Mouse (Mus musculus) gastrocnemius, adult 2 months (tissue): ENCODE measurements around the gene Fbxo28. TPM values are rescaled to one million over a fixed set of nuclear protein-coding genes. Genes with fewer than 3 reads are reported as not detected.

Experiments
- DNase-seq: peaks from one replicate; pipeline ENCODE4 v3.0.0; 2022
- H3K27ac ChIP-seq: fragments of 200-600 bp; 2 replicates; pipeline ENCODE4 v1.8.1; 2022; ENCODE audit warnings: mild to moderate bottlenecking
- H3K4me3 ChIP-seq: fragments of 200-600 bp; 2 replicates; pipeline ENCODE4 v1.8.1; 2022; ENCODE audit warnings: mild to moderate bottlenecking, moderate library complexity
- CTCF ChIP-seq: fragments of 200-600 bp; IDR thresholded peaks from 2 replicates; pipeline ENCODE4 v1.8.1; 2022; ENCODE audit warnings: antibody characterized with exemption, mild to moderate bottlenecking, moderate library complexity
- intact Hi-C: fragments of 180-260 bp; cut with DNase I; formaldehyde crosslinking; loops from one replicate; pipeline ENCODE4 v1.15.1; 2025
- total RNA-seq, 2 experiments: library from RNA; stranded (reverse); gene quantifications; 2 replicates each; pipeline ENCODE4 v1.2.3; 2021

Fbxo28 gene
- total RNA-seq, 2 experiments from 2014 or later, result 21.5 to 23.1 TPM

GRCm38 (mm10) chr1:182369435-182369834, 28.0 kb upstream of the Fbxo28 start:
- intact Hi-C loops, result no loop called here
- no peak overlapping the region; the same call in 1 of the 2 replicates for H3K4me3 ChIP-seq
- no peak for DNase-seq
- no peak for TF ChIP-seq CTCF
- no peak overlapping the region for H3K27ac ChIP-seq

GRCm38 (mm10) chr1:182368782-182369181, 27.4 kb upstream of the Fbxo28 start:
- Histone ChIP-seq H3K27ac (no peak overlapping the region), H3K4me3 (peak overlapping the region; percentile 33)
- peak; percentile 29 for DNase-seq
- no peak for TF ChIP-seq CTCF
- intact Hi-C loops, result no loop called here

- intact Hi-C loops, result no loop called here
- Histone ChIP-seq H3K4me3 (peak overlapping the region; percentile 33; the same call in 1 of the 2 replicates), H3K27ac (no peak overlapping the region)
These were observed 26.9 kb upstream of the Fbxo28 start for GRCm38 (mm10) chr1:182368309-182368708.

GRCm38 (mm10) chr1:182363683-182364404, 22.4 kb upstream of the Fbxo28 start:
- no peak for TF ChIP-seq CTCF
- no peak for DNase-seq
- Histone ChIP-seq H3K4me3 (no peak overlapping the region), H3K27ac (no peak overlapping the region)
- intact Hi-C loops, result no loop called here

More at GRCm38 (mm10) chr1:182368309-182368708, 26.9 kb upstream of the Fbxo28 start:
- DNase-seq, result no peak
- no peak for TF ChIP-seq CTCF

GRCm38 (mm10) chr1:182362703-182363102, 21.3 kb upstream of the Fbxo28 start:
- intact Hi-C loops, result no loop called here
- DNase-seq, result no peak
- no peak for TF ChIP-seq CTCF
- H3K27ac ChIP-seq, result no peak overlapping the region
- no peak overlapping the region for H3K4me3 ChIP-seq

GRCm38 (mm10) chr1:182358133-182358532, 16.7 kb upstream of the Fbxo28 start:
- no peak overlapping the region for H3K27ac ChIP-seq
- no peak for TF ChIP-seq CTCF
- no peak overlapping the region for H3K4me3 ChIP-seq
- no peak for DNase-seq
- intact Hi-C loops, result no loop called here

- no peak for TF ChIP-seq CTCF
- Histone ChIP-seq H3K27ac (no peak overlapping the region), H3K4me3 (no peak overlapping the region)
- intact Hi-C loops, result no loop called here
- no peak for DNase-seq
These were observed 13.2 kb upstream of the Fbxo28 start for GRCm38 (mm10) chr1:182354504-182355147.

GRCm38 (mm10) chr1:182349557-182349956, 8.1 kb upstream of the Fbxo28 start:
- intact Hi-C loops, result loop anchor here (10.0 kb wide), 1 partner anchor 65 kb away; the partner anchor contains the start of gene Degs1
- no peak overlapping the region for H3K27ac ChIP-seq
- no peak for DNase-seq
- TF ChIP-seq CTCF, result no peak
- H3K4me3 ChIP-seq, result no peak overlapping the region

- no peak for DNase-seq
- no peak for TF ChIP-seq CTCF
- H3K4me3 ChIP-seq, result peak overlapping the region; percentile 43
- H3K27ac ChIP-seq, result peak overlapping the region; percentile 79
- intact Hi-C loops, result loop anchor here (10.0 kb wide), 1 partner anchor 62 kb away; the partner anchor contains the start of gene Degs1
These were observed 5.1 kb upstream of the Fbxo28 start for GRCm38 (mm10) chr1:182346491-182346890.

GRCm38 (mm10) chr1:182345857-182346256, 4.4 kb upstream of the Fbxo28 start:
- intact Hi-C loops, result loop anchor here (10.0 kb wide), 1 partner anchor 61 kb away; the partner anchor contains the start of gene Degs1

GRCm38 (mm10) chr1:182341993-182342392, 564 bp upstream of the Fbxo28 start:
- Histone ChIP-seq H3K27ac (peak overlapping the region; percentile 96), H3K4me3 (peak overlapping the region; percentile 100)
- no peak for DNase-seq
- intact Hi-C loops, result loop anchor here (10.0 kb wide), 1 partner anchor 57 kb away; the partner anchor contains the start of gene Degs1
- no peak for TF ChIP-seq CTCF

More at GRCm38 (mm10) chr1:182345857-182346256, 4.4 kb upstream of the Fbxo28 start:
- no peak for DNase-seq
- H3K27ac ChIP-seq, result peak overlapping the region; percentile 79; the same call in 1 of the 2 replicates
- no peak overlapping the region for H3K4me3 ChIP-seq
- TF ChIP-seq CTCF, result no peak

GRCm38 (mm10) chr1:182340281-182340680, 1.1 kb downstream of the Fbxo28 start:
- DNase-seq, result no peak
- Histone ChIP-seq H3K27ac (no peak overlapping the region; the same call in 1 of the 2 replicates), H3K4me3 (peak overlapping the region; percentile 100)
- no peak for TF ChIP-seq CTCF
- intact Hi-C loops, result loop anchor here (10.0 kb wide), 1 partner anchor 55 kb away; the partner anchor contains the start of gene Degs1

- intact Hi-C loops, result no loop called here
- no peak for DNase-seq
- H3K27ac ChIP-seq, result no peak overlapping the region
- no peak overlapping the region for H3K4me3 ChIP-seq
- TF ChIP-seq CTCF, result no peak
These were observed 2.4 kb downstream of the Fbxo28 start for GRCm38 (mm10) chr1:182338961-182339565.
